Mouse (Mus musculus): ENCODE measurements around the gene 1110032A03Rik.

The 1110032A03Rik gene

DNA sequence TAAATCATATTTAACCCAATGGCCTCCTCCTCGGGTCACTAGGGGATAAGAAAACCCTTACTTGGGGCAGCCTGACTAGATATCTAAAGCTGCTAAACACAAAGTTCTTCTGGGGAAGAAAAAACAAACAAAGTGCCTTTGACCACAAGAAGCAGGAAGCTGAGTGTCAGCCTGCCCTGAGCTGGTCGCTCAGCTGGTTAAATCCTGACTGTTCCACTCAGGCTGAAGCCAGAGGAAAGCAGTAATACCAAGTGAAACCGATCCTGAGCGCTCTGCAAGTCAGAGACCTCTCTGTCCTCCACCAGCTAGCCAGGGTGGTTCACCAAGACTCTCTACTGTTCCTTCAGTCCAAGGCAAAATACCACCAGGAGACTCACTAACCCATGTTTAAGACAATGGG, 45.7 kb downstream of the 1110032A03Rik start:
- no peak for DNase-seq

DNA sequence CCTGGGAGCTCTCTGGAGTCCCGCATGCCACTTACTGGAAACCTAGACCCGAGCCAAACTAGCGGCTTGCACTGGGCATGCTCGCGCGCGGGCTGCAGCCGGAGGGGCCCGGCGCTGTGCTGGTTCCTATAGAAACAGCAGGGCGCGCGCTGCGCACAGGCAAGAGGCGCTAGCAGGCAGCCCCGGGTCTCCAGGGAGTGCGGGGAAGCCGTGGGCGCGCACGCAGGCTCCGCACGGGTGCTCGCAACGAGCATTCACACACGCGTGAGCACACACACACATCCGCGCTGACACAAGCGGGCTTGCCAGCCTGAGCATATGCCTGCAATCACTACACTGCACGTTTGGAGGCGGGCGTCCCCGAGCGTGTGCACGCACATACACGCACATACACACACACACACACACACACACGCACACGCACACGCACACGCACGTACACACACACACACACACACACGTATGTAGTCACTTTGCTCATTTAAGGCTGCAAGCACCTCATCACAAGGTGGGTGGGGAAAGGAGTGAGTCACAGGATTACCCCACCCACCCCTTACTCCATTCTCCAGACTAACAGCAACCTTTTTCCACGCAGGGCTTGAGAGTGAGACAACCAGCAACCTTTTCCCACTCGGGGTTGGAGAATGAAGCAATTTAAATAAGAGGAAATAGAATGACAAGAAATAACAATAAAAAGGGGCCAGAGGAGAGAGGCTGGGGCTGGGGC, 47.2 kb downstream of the 1110032A03Rik start:
- peak; percentile 82 for DNase-seq

DNA sequence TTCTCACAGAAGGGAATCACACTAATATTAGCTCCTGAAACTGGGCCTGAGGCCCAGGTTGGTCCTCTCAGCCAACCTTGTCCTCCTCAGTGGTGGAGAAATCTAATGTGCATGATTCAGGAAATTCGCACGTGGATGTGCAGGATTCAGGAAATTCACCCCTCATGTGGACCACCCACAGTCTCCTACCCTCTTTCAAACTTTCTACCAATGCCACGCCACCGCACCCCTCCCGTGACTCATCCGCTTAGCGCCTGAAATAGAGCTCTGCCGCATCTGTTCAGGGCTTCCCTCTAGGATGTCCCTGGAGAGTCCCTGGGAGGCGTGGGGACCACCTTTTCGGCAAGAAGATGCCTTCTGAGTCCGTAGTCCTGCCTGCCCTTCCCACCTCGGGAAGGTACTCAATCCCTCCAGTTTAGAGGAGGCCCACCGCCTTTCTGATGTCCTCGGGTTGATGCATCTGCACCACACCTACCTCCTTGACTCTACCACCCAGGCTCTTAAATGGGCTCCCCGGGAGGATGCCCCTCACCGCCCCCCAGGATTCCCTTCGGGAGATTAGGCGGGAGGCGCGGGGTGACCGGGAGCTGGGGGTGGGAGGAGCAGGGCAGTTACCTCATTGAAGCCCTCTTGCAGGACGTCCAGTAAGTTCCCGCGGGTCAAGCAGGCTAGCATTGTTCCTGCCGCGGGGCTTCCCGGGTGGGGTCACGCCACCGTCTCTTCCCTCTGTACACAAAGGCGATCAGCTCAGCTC, 48.0 kb downstream of the 1110032A03Rik start:
- DNase-seq = peak; percentile 71

DNA sequence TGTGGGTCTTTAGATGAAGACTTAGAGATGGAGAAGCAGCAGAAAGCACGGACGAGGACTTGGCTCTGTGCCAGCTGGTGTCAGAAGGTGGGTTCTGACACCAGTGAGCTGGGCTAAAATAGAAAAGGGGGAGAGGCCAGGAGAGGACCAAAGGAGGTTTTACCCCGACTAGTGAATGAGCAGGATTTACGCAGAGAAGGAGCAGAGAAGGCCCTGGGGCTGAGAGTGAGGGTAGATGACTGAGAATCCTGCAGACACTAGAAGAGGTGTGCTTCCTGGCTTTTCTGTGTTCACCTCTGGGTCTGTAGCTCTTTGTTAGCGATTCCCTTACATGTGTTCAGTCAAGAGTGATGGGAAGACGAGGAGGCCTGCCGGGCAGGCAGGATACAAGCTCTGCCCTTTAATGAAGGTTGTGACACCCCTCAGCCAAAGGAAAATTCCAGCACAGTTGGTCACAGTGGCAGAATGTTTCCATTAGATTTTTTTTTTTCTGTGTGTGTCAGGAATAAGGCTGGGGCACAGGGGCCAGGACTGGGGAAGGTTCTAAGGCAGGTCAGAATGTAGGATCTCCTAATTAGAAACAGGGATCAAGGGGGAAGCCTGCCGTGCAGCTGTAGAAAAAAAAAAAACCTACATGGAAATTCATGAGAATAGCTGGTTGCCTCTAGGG, 49.3 kb downstream of the 1110032A03Rik start:
- peak; percentile 74 for DNase-seq

DNA sequence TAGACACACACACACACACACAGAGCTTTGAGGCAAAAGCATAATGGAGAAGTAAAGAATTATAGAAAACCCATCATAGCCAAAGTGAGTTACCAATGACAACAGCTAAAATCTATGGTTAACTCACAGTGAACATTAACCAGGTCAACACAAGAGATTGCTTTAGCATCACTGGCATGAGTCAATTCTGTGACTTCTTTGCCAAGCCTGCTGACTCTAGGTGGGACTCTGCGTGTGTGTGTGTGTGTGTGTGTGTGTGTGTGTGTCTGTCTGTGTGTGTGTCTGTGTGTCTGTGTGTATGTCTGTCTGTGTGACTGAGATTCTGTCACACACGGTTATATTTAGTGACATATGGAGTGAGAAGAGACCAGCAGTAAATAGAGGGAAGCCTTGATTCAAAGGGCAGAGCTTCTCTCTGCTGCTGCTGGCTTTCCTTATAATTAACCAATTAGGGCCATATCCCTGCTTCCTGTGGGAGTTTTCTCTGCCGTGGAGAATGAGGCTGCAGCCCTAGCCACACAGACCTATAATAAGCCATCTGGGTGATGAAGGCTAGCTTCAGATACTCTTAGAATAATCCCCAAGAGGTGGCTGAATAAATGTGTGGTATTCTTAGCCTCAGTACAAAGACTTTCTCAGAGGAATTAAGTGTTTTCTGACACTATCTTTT, 50.5 kb downstream of the 1110032A03Rik start:
- no peak for DNase-seq

DNA sequence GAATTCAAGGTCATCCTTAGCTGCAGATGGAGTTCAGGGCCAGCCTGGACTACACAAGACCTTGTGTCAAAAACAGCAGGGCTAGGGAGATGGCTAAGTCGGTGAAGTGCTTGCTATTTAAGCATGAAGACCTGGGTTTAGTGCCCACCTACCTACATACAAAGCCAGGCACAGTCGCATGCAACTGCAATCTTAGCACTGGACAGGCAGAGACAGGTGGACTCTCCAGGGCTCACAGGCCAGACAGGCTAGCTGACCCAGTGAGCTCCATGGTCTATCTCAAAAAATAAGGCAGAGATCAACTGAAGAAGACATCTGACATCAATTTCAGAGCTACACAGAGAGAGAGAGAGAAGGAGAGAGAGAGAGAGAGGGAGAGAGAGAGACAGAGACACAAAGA, 51.2 kb downstream of the 1110032A03Rik start:
- no peak for DNase-seq

DNA sequence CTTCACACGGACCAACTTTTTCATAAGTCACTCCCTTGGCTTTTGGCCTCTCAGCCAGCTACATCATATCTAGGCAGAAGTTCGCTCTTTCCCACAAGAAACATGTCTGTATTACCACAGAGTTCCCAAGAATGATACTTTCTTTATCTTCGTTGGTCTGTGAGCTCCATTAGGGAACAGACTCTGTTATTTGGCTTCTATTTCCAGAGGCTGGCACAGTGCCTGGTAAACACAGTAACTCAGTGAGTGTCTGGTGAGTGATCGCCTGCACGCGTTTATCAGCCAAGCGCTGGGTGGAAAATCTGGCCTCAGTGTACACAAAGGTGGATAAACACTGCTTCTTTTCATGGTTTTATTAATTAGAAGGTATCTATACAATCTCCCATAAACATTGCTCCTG, 51.9 kb downstream of the 1110032A03Rik start:
- peak; percentile 92 for DNase-seq

DNA sequence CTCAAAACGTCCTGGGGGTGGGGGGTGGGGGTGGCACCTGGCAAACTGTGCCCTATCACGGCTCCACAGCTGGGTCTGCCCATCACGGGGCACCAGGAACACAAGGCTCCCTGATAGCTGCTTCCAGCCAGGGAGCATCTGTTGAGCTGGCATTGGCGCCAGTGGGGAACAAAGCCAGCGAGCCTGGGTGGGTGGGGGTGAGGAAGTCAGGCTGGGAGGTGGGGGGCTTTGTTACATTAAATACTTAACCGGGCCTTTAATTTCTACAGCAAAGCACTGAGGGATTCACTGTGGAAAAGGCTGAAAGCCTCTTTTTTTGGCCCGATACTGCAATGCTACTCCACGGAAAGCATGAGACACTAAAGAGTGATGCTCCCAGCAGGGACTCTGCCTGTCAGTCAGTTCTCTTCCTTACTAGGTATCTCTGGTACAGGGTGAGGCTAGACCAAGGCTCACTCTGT, 52.8 kb downstream of the 1110032A03Rik start:
- DNase-seq = peak; percentile 68

DNA sequence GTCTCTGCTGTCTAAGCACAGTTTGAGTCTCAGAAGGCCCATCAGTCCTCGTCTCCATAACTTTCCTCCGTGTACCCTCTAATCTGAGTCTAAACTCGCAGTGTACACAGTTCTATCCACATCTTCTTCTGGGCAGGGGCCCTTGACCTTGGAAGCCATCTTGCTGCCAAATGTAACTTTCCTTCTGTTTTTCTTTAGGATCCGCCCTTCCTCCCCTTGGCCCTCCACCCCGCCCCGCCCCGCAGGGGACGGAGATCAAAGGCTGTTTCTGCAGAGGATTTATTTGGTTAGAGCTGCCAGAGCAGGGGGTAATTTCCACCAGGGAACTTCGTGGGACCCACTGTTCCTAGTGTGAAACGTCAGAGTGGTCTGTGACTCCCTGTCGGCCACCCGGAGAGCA, 54.3 kb downstream of the 1110032A03Rik start:
- no peak for DNase-seq

DNA sequence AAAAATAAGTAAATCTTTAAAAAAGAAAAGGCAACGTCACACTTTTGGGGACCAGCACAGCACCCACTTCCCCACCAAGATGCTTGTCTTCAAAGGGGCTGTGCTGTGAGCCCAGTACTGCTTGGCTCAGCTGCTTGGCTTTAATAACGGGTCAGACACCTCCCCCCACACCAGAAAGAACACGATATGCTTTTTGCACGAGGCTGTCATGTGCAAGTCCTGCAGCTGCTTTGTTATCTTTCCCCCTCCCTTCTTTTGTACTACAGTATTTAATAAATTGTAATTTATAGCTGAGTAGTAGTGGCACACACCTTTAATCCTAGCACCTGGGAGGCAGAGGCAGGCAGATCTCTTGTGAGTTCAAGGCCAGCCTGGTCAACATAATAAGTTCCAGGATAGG, 56.4 kb downstream of the 1110032A03Rik start:
- DNase-seq = no peak

DNA sequence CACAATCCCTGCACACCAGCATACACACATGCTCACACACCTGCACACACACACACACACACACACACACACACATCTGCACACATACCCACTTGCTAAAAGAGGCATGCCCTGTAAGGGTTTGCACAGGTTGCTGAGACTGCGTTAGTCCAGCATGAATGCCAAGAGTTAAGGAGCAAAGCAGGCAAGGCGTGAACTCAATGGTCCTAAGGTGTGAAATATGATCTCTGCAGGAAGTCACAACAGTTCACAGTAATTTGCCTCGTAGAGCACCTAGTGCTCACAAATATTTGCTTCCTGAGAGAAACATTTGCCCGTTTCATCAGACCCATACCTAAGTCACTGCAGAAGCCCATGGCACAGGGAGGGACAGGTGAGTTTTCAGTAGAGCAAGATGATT, 61.1 kb downstream of the 1110032A03Rik start:
- no peak for DNase-seq

Data from cerebellum, adult 9-10 months (tissue).